Mouse (Mus musculus) kidney, embryonic 15.5 days (tissue): Measurements from ENCODE around the gene Slco2b1. TPM values are rescaled to one million over a fixed set of nuclear protein-coding genes. Genes with fewer than 3 reads are reported as not detected.
A peak's percentile ranks its signal among the peaks of the same experiment; 100 is the strongest.

Experiments
- ATAC-seq: fragments of 200-750 bp; cut with Nextera tagmentation; replicated peaks from 2 replicates; pipeline ENCODE4 v1.8.0; 2017; ENCODE audit warnings: moderate TSS enrichment; ENCODE audit not compliant: low FRiP score
- H3K27ac ChIP-seq: fragments of 300-500 bp; sonication (generic); 2 replicates; pipeline ENCODE4 v1.5.1; 2015; ENCODE audit warnings: mild to moderate bottlenecking, inconsistent platforms
- H3K27me3 ChIP-seq: fragments of 300-500 bp; sonication (generic); 2 replicates; pipeline ENCODE4 v1.6.1; 2015; ENCODE audit warnings: inconsistent platforms
- H3K36me3 ChIP-seq: fragments of 300-500 bp; sonication (generic); 2 replicates; pipeline ENCODE4 v1.6.1; 2015; ENCODE audit warnings: inconsistent platforms
- H3K4me1 ChIP-seq: fragments of 300-500 bp; sonication (generic); 2 replicates; pipeline ENCODE4 v1.6.1; 2015; ENCODE audit warnings: inconsistent platforms
- H3K4me2 ChIP-seq: fragments of 300-500 bp; sonication (generic); 2 replicates; pipeline ENCODE4 v1.6.1; 2015; ENCODE audit warnings: moderate library complexity, mild to moderate bottlenecking, inconsistent platforms
- H3K4me3 ChIP-seq: fragments of 300-500 bp; sonication (generic); replicated peaks from 2 replicates; pipeline ENCODE4 v1.5.1; 2015; ENCODE audit warnings: mild to moderate bottlenecking, inconsistent platforms
- H3K9ac ChIP-seq: fragments of 300-500 bp; sonication (generic); 2 replicates; pipeline ENCODE4 v1.6.1; 2015; ENCODE audit warnings: mild to moderate bottlenecking, inconsistent platforms
- H3K9me3 ChIP-seq: fragments of 300-500 bp; sonication (generic); replicated peaks from 2 replicates; pipeline ENCODE4 v1.6.1; 2016; ENCODE audit warnings: inconsistent platforms
- WGBS: fragments of 180-500 bp; shearing (Covaris S2); methylation state at CpG from one replicate; pipeline ENCODE4 v1.1.7; 2015; ENCODE audit warnings: mixed read lengths; 5-methylcytosine and 5-hydroxymethylcytosine counted together
- polyA plus RNA-seq: library from polyadenylated mRNA; unstranded; fragments of >200 nt; fragmentation: Nextera tagmentation; extraction: Ambion mirVana; gene quantifications from 2 replicates; pipeline ENCODE4 v1.2.1, GENCODE M21; 2015

Slco2b1 gene
- polyA plus RNA-seq, 1 experiment from 2014 or later = 2.8 TPM

GRCm38 (mm10) chr7:99664571-99665485 lies 46.3 kb downstream of the Slco2b1 start:
- H3K36me3 ChIP-seq = no peaks in the 10 kb centered on the region
- H3K9ac ChIP-seq = no peak overlapping the region
- WGBS = 24% methylated on average over 11 of the region's 11 CpGs
- H3K4me3 ChIP-seq = no peak overlapping the region
- H3K27ac ChIP-seq = 0 out of 2 replicates have a peak overlapping the region, but pooled peaks have one; percentile 25
- no peaks in the 10 kb centered on the region for H3K27me3 ChIP-seq
- H3K4me1 ChIP-seq = peaks cover 30% of the 10 kb centered on the region
- ATAC-seq = no peak
- no peaks in the 10 kb centered on the region for H3K9me3 ChIP-seq
- no peak overlapping the region for H3K4me2 ChIP-seq

GRCm38 (mm10) chr7:99663507-99664220 lies 47.5 kb downstream of the Slco2b1 start:
- peaks cover 24% of the 10 kb centered on the region for H3K4me1 ChIP-seq
- H3K4me2 ChIP-seq = no peak overlapping the region
- 87% methylated on average over 9 of the region's 9 CpGs for WGBS
- no peak overlapping the region for H3K9ac ChIP-seq
- no peaks in the 10 kb centered on the region for H3K9me3 ChIP-seq
- no peak overlapping the region for H3K27ac ChIP-seq
- no peaks in the 10 kb centered on the region for H3K36me3 ChIP-seq
- H3K4me3 ChIP-seq = no peak overlapping the region
- ATAC-seq = no peak
- no peaks in the 10 kb centered on the region for H3K27me3 ChIP-seq

GRCm38 (mm10) chr7:99662311-99662710 lies 48.8 kb downstream of the Slco2b1 start:
- Histone ChIP-seq H3K4me1 (peaks cover 19% of the 10 kb centered on the region), H3K9ac (no peak overlapping the region), H3K9me3 (no peaks in the 10 kb centered on the region), H3K27me3 (no peaks in the 10 kb centered on the region), H3K4me3 (no peak overlapping the region), H3K4me2 (no peak overlapping the region), H3K27ac (no peak overlapping the region), H3K36me3 (no peaks in the 10 kb centered on the region)
- WGBS = 75% methylated on average over 2 of the region's 2 CpGs
- ATAC-seq = no peak

- H3K9me3 ChIP-seq = no peaks in the 10 kb centered on the region
- ATAC-seq = no peak
- no peak overlapping the region for H3K9ac ChIP-seq
- no peak overlapping the region for H3K27ac ChIP-seq
- no peak overlapping the region for H3K4me3 ChIP-seq
- peaks cover 13% of the 10 kb centered on the region for H3K4me1 ChIP-seq
- no peaks in the 10 kb centered on the region for H3K27me3 ChIP-seq
- no peak overlapping the region for H3K4me2 ChIP-seq
- H3K36me3 ChIP-seq = no peaks in the 10 kb centered on the region
- WGBS = 77% methylated on average over 14 of the region's 14 CpGs
These were observed 49.4 kb downstream of the Slco2b1 start for GRCm38 (mm10) chr7:99661571-99662230.

- ATAC-seq = no peak
- Histone ChIP-seq H3K9ac (no peak overlapping the region), H3K9me3 (no peaks in the 10 kb centered on the region), H3K36me3 (no peaks in the 10 kb centered on the region), H3K27me3 (no peaks in the 10 kb centered on the region), H3K4me3 (no peak overlapping the region), H3K27ac (no peak overlapping the region), H3K4me1 (peaks cover 12% of the 10 kb centered on the region), H3K4me2 (no peak overlapping the region)
- WGBS = 76% methylated on average over 9 of the region's 9 CpGs
These were observed 50.1 kb downstream of the Slco2b1 start for GRCm38 (mm10) chr7:99661071-99661470.

GRCm38 (mm10) chr7:99659379-99660029 lies 51.6 kb downstream of the Slco2b1 start:
- no peak overlapping the region for H3K4me2 ChIP-seq
- no peak overlapping the region for H3K4me3 ChIP-seq
- no peak overlapping the region for H3K9ac ChIP-seq
- no peaks in the 10 kb centered on the region for H3K36me3 ChIP-seq
- H3K27me3 ChIP-seq = no peaks in the 10 kb centered on the region
- H3K27ac ChIP-seq = no peak overlapping the region
- H3K9me3 ChIP-seq = no peaks in the 10 kb centered on the region
- ATAC-seq = peak; percentile 78; the same call in 1 of the 2 replicates
- WGBS = 48% methylated on average over 12 of the region's 12 CpGs
- peaks cover 3% of the 10 kb centered on the region for H3K4me1 ChIP-seq

- no peak for ATAC-seq
- 77% methylated on average over 11 of the region's 11 CpGs for WGBS
- Histone ChIP-seq H3K27ac (no peak overlapping the region), H3K9ac (no peak overlapping the region), H3K9me3 (no peaks in the 10 kb centered on the region), H3K4me1 (no peaks in the 10 kb centered on the region), H3K36me3 (no peaks in the 10 kb centered on the region), H3K27me3 (no peaks in the 10 kb centered on the region), H3K4me3 (no peak overlapping the region), H3K4me2 (no peak overlapping the region)
These were observed 56.9 kb downstream of the Slco2b1 start for GRCm38 (mm10) chr7:99654244-99654643.

GRCm38 (mm10) chr7:99649585-99649984 lies 61.6 kb downstream of the Slco2b1 start:
- 64% methylated on average over 4 of the region's 4 CpGs for WGBS
- Histone ChIP-seq H3K4me1 (no peaks in the 10 kb centered on the region), H3K4me3 (no peak overlapping the region), H3K9me3 (no peaks in the 10 kb centered on the region), H3K27me3 (no peaks in the 10 kb centered on the region), H3K36me3 (no peaks in the 10 kb centered on the region), H3K27ac (no peak overlapping the region), H3K9ac (no peak overlapping the region), H3K4me2 (no peak overlapping the region)
- ATAC-seq = no peak

GRCm38 (mm10) chr7:99648623-99649022 lies 62.5 kb downstream of the Slco2b1 start:
- no peak for ATAC-seq
- Histone ChIP-seq H3K4me2 (no peak overlapping the region), H3K4me1 (no peaks in the 10 kb centered on the region), H3K27ac (no peak overlapping the region), H3K9me3 (no peaks in the 10 kb centered on the region), H3K9ac (no peak overlapping the region), H3K36me3 (no peaks in the 10 kb centered on the region), H3K4me3 (no peak overlapping the region), H3K27me3 (no peaks in the 10 kb centered on the region)
- 3% methylated on average over 6 of the region's 6 CpGs for WGBS

GRCm38 (mm10) chr7:99644701-99645100 lies 66.4 kb downstream of the Slco2b1 start:
- no peak overlapping the region for H3K4me3 ChIP-seq
- 75% methylated on average over 7 of the region's 7 CpGs for WGBS
- ATAC-seq = no peak
- H3K36me3 ChIP-seq = no peaks in the 10 kb centered on the region
- no peaks in the 10 kb centered on the region for H3K27me3 ChIP-seq
- no peak overlapping the region for H3K9ac ChIP-seq
- no peaks in the 10 kb centered on the region for H3K9me3 ChIP-seq
- no peaks in the 10 kb centered on the region for H3K4me1 ChIP-seq
- no peak overlapping the region for H3K4me2 ChIP-seq
- H3K27ac ChIP-seq = no peak overlapping the region

- no peaks in the 10 kb centered on the region for H3K9me3 ChIP-seq
- H3K9ac ChIP-seq = no peak overlapping the region
- H3K4me2 ChIP-seq = no peak overlapping the region
- H3K27me3 ChIP-seq = no peaks in the 10 kb centered on the region
- no peak overlapping the region for H3K4me3 ChIP-seq
- H3K4me1 ChIP-seq = no peaks in the 10 kb centered on the region
- WGBS = 65% methylated on average over 3 of the region's 3 CpGs
- no peak overlapping the region for H3K27ac ChIP-seq
- no peaks in the 10 kb centered on the region for H3K36me3 ChIP-seq
- ATAC-seq = no peak
These were observed 69.1 kb downstream of the Slco2b1 start for GRCm38 (mm10) chr7:99642078-99642477.
